Mouse (Mus musculus) adrenal gland, postnatal 0 days (tissue): ENCODE data around the gene Olfr843. TPM values are rescaled to one million over a fixed set of nuclear protein-coding genes. Genes with fewer than 3 reads are reported as not detected.

Experiments used
- polyA plus RNA-seq: library from polyadenylated mRNA; unstranded; fragments of >200 nt; fragmentation: Nextera tagmentation; extraction: Ambion mirVana; gene quantifications from 2 replicates; pipeline ENCODE4 v1.2.1, GENCODE M21; 2015

Olfr843 gene
- polyA plus RNA-seq = not detected in 2 replicates

DNA sequence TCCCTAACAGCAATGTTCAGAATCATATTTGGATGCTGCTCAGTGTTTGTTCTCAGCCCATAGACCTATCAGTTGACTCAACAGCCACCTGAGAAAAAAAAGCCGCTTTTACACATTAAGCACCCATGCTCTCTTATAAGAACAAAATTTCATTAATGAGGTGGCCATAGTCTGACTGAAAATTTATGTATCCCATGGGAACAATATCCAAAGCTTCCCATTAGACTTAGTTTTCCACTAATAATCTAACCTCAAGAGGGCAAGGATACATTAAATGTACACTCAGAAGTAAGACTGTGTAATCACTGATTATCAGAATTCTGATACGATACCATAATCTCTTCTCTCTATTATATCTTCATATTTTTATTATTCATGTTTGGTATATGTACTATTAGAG, at the start of gene Olfr843:
Olfr843 (minus strand) TSS at position 101 of the 400 bp plus-strand sequence.

Other genes starting within 250 kb of the Olfr843 start
- not detected in 2 replicates for gene Olfr835, start 219.3 kb downstream of the Olfr843 start, polyA plus RNA-seq
- not detected in 2 replicates for gene Olfr836, start 131.6 kb downstream of the Olfr843 start, polyA plus RNA-seq
- gene Olfr837, start 115.7 kb downstream of the Olfr843 start, polyA plus RNA-seq = not detected in 2 replicates
- not detected in 2 replicates for gene Olfr839-ps1, start 74.7 kb downstream of the Olfr843 start, polyA plus RNA-seq
- not detected in 2 replicates for gene Olfr844, start 64.4 kb upstream of the Olfr843 start, polyA plus RNA-seq
- not detected in 2 replicates for gene Olfr845, start 84.5 kb upstream of the Olfr843 start, polyA plus RNA-seq
- gene Olfr846, start 112.0 kb upstream of the Olfr843 start, polyA plus RNA-seq = not detected in 2 replicates
- gene Olfr847, start 126.7 kb upstream of the Olfr843 start, polyA plus RNA-seq = not detected in 2 replicates
- gene Olfr849, start 188.3 kb upstream of the Olfr843 start, polyA plus RNA-seq = not detected in 2 replicates
- not detected in 2 replicates for gene Olfr850, start 226.3 kb upstream of the Olfr843 start, polyA plus RNA-seq
- not detected in 2 replicates for gene Olfr851, start 241.3 kb upstream of the Olfr843 start, polyA plus RNA-seq